Mouse (Mus musculus) left cerebral cortex, adult 8-10 months (tissue): ENCODE results near the gene Prdm16. TPM values are rescaled to one million over a fixed set of nuclear protein-coding genes. Genes with fewer than 3 reads are reported as not detected.
A peak's percentile ranks its signal among the peaks of the same experiment; 100 is the strongest.

ENCODE experiments used
- DNase-seq, 2 experiments: peaks; one replicate each; pipeline ENCODE4 v3.0.0; 2022; ENCODE audit warnings: low spot score in 2 of 2
- total RNA-seq, 4 experiments: library from RNA; stranded (reverse); gene quantifications; 2 replicates each; pipeline ENCODE4 v1.2.4; 2022

Gene Prdm16
- total RNA-seq, 4 experiments from 2014 or later: 9.1 to 11.7 (median 11.2) TPM

DNA sequence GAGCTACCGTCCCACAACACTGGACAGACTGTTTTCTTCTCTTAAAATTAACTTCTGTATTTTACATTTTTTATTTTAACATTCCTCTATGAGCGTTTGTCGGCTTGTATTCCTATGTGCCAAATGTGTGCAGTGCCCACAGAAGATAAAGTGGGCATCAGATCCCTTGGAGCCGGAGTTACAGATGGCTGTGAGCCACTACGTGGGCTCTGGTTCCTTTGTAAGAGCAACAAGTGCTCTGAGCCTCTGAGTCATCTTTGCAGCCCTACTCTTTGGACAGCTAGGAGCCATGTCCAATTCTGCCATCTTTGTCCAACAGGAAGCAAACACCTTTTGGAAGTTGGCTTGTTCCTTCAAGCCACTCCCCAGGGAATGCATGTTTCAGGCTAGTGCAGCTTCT, 78.6 kb downstream of the Prdm16 start:
- DNase-seq: peak in 1 of 2 experiments; percentile 50

DNA sequence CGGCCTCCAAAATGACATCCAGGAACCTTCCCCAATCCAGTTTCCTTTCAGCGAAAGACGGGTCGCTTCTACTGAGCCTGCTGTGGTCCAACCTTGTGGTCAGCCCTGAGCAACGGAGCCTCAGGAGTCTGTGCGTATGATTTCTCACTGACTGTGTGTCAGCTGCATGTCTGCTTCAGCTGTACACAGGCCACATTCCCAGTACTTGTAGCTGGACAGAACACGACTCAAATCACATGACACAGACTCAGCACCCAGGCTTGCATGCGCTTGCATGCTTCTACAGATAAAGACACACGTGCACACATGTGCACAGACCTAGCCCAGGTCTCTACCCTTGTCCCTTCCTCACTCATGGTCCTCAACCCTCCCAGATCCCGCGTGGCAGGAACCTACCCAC, 79.5 kb downstream of the Prdm16 start:
- no peak for DNase-seq

DNA sequence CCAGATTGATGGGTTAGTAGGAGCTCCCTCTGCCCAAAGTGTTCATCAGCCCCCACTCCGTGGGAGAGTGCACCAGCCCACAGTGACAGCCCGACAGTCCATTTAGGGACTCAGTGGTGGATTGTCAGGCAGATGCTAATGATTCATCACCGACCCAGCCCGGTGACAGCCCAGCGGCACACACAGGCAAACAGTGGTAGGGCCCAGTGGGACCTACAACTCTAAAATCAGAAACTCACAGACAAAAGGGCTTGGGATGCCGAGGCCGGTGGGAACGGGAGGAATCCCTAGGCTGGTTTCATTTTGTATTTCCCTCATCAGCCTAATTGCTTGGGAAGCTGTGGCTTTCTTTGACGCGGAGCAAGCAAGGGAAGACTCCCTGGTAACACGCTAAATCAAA, 80.3 kb downstream of the Prdm16 start:
- peak in 1 of 2 experiments; percentile 5 for DNase-seq

DNA sequence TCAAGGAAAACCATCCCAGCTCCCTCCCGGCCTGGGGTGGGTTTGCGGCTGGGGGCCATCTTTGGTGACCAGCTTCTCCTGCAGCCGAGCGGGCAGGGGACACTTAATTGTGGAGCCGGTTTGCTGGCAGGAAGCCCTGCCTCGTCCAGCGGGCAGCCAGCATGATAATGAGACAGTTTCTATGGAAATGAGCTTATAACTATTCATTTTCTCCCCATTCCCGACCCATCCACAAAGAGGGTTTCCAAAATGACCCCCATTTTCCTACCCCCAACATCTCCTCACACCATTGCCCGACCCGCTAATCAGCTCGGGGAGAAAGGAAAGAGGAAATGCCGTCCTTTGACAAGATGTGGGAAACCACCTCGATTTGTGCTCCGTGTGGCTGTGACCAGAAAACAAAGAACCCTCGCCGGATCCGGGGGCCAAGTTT, 86.7 kb downstream of the Prdm16 start:
- peak; percentile 23 to 52 for DNase-seq

DNA sequence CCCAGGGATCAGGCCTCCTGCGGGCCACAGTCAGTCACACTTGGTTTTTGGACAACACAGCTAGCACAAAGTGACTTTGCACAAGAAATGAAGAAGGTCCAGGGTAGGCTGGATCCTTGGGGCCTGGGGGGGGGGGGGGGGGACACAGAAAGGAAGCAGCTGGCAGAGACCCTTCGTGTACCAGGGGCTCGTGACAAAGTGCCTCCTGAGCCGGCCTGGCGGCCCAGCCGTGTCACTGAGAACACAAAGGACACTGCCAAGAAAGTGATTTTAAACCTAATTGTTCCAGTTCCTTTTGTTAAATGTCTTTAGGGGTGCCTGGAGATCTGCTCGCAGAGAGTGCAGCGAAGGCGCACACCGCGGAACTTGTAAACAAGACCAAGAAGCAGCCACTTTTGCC, 87.2 kb downstream of the Prdm16 start:
- no peak for DNase-seq

DNA sequence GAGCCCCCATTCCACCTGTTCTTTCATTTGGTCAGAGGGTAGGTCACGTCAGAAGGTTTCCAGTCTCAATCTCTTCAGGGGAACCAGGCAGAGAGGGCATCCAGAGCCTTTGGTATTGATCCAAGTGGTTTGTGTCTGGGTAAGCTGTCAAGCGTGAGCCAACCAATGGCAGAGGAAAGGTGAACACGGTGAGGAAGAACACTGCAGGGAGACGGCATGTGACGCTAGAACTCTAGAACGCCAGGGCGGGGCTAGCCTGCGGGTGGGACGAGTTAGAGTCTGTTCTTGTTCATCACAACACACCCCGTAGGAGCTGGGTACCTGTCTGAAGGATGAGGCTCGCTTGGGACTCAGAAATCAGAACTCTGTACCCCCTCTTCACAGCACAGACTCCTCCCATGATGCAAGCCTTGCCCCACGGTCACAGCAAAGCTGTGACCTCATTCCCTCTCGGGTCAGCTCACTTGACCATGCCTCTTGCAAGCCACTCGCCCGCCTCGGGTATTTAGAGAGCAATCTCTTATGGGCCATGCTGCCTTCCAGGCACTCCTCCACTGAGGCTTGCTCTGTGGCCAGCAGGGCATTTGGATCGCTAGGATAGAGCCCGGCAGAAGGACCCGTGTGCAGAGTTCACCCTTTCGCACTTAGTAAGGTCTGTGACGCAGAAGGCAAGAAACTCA, 89.4 kb downstream of the Prdm16 start:
- DNase-seq: no peak

DNA sequence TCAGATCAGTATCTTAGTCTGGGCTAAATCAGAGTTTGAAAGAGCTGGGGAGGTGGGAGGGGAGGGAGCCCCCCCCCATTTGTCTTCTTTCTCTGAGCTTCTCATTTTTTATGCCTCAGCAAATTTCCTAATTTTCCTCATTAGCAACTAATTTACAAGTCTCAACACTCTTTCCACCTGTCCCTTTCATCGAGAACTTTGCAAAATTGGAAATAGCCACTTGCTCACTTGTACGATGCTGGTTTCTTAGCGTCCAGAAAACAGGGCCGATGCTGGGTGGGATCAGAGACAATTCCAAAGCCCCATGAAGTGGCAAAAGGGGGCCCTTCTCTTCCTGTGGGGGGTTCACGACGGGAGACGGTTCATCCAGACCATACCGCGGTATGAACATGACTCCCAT, 91.4 kb downstream of the Prdm16 start:
- DNase-seq: peak in 1 of 2 experiments; percentile 15

DNA sequence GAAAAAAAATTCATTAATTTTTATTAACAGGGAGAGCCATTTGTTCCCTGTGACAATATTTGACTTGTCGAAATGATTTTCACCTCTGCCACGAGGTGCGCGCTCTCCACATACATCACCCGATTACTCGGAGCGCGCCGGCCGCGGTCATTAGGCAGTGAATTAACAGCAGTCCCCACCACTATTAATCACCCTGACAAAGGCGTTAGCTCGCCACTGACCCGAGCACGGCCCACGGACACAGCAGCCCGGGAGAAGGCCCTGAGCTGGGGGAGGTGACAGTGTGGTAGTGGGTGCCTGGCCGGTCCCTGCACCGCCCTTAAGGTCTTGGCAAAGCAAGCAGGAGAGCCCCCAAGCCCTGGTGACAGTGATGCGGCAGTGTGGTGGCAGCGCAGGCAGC, 92.8 kb downstream of the Prdm16 start:
- DNase-seq: no peak

DNA sequence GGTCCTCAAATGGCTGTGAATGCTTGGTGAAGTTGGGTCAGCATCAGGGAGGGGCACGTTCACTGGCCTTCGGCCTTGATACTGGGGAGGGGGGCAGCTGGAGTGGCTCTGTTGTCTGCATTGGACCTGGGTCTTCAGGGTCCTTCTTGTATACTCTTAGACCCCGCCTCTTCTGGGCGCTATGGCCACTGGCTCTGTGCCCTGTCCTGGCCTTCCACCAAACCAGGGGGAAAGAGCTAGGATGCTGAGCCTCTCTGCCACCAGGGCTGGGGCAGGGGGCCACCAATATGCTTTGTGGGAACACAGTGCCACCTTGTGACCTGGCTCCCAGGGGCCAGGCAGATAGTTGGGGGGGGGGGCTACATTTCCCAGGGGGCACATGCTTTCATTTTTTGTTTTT, 93.5 kb downstream of the Prdm16 start:
- peak in 1 of 2 experiments; percentile 12 for DNase-seq

DNA sequence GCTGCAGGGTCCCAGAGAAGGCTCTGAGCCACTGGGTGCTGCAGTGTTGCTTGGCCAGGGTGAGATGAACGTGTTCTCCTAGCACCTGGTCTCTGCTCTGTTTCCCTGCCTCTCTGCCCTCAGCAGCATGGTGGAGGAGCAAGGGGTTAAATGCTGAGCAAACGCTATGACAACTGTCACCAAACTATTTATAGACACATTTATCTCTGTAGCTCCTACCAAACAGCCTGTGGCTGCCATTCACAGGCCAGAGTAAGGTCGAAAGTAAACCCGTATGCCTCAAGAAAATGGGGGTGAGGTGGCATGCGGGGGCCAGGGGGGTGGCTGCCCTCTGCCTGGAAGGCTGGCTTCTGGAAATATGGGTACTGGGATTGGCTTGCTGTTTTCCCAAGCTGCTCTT, 94.1 kb downstream of the Prdm16 start:
- DNase-seq: no peak

DNA sequence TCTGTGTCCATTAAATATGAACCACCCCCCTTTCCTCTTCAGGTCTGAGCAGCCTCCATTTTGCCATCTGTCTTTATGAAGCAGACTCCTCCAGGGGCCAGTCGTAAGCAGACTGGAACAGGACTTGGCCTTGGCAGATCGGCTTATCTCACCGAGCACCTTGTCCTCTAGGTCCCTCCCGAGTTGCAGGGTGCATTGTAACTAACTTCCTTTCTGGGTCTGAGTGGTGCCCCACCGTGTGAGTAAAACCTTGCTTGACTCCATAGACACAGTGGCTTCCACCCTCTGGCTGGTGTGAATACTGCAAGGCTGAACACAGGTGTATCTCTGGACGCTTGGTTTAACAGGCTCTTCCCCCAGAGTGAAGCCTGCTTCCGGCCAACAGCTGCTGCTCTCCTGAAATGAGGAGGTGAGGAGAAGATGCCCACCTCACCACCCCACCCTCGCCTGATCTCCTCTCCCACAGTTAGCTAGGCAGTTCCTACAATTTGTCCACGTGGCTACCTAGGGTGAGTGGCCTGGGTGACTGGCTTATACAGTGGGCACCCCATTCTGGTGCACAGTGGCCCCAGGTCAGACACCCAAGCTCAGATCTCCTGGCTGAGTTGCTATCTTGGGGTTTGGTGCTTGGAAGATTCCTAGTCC, 94.9 kb downstream of the Prdm16 start:
- DNase-seq: no peak

DNA sequence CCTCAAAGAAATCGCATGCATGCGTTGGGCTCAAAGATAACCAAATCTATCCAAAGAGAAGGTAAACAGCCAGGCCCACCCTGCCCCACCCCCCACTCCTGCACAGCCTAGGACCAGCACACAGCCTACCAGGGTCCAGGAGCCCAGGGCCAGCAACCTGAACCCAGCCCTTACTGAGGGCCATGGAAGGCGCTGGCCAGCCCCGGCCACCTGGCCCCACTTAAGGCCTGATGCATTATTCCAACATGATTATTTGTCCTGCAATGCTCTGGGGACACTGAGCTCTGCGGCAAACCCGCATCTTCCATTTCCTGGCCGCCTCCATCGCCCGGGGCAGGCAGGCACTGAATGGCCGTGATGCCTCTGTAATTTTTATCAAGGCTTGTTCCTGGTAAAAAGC, 96.0 kb downstream of the Prdm16 start:
- DNase-seq: no peak

DNA sequence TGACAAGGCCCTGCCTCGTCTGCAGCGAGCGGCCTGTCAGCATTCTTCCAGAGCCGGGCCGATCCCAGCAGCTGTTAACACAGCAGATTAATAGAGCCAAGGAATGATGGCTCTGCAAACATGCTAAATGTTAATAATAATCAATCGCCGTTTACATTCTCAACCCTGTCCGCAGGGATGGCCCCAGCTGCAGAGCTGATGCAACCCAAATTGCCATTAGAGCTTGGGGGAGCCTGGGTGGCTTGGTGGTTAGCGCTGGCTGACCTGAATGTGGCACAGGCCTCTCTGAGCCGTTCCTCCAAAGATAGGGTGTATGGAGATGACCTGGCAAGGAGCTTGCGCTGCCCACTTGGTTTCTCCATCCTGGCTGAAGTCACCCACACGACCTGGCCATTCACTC, 97.0 kb downstream of the Prdm16 start:
- no peak for DNase-seq

DNA sequence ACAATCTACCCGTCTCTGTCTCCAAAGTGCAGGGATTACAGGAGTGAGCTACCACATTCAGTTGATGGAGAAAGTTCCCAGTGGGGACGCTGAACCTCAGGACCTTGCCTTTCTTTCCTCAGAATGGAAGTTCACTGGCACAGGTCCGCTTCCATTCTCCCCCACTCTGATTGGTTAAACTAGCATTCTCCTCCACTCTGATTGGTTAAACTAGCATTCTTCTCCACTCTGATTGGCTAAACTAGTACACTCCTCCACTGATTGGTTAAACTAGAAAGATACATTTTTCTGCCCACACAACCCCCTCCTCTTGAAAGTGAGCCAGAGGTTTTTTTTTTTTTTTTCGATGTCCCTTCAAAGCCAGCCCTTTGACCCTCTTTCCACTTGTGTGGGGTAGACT, 97.9 kb downstream of the Prdm16 start:
- no peak for DNase-seq

DNA sequence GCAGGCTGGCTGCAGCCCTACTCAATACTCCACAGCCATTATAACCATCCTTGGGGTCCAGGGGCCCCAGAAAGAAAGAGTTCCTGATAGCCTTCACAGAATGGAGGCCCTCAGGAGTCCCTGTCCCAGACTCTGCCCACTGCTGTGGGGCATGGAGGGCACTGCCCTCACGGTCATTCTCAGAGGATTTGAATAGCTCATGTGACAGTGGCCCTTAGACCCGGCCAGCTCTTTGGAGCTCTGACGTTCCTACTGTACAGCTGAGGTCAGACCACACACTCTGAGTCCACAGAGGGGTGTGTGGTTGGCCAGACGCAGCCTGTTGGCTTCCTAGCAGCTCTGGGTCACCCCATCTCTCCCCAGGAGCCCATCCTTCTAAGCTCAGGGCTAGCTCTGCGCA, 100.6 kb downstream of the Prdm16 start:
- no peak for DNase-seq

DNA sequence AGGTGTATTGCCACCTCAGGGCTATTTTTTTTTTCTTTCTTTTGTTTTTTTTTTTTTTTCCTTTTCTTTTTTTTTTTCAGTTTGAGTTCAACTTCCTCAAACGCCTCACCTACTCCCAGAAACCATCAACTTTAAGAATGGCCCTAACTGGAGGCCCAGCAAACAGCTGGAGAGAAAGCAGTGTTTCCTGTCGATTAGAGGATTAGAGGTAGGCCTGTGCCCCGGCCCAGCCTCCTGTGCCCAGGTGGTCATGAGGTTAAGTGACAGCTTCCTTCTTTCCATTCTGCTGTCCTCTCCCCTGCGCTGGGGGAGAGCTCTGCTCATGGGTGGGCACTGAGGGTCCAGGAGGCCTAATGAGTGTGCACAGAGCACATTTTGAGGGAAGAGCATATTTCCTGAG, 105.3 kb downstream of the Prdm16 start:
- no peak for DNase-seq

DNA sequence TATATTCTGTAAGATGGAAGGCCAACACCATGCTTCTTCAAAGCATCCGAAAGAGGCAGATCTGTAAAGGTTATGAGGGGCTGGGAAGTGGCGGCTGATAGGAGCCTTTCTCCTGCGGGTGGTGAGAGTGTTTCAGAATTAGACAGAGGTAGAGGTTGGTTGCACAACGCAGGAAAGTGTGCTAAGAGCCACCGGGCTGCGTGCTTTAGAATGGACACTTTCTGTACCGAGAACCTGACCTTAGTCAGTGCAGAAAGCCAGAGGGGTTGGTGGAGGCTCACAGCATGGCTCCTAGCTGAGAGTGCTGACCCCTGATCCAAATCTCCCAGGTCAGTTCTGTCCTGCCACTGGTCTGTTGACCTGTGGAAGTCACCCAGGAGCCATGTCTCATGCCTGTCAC, 106.3 kb downstream of the Prdm16 start:
- DNase-seq: no peak

DNA sequence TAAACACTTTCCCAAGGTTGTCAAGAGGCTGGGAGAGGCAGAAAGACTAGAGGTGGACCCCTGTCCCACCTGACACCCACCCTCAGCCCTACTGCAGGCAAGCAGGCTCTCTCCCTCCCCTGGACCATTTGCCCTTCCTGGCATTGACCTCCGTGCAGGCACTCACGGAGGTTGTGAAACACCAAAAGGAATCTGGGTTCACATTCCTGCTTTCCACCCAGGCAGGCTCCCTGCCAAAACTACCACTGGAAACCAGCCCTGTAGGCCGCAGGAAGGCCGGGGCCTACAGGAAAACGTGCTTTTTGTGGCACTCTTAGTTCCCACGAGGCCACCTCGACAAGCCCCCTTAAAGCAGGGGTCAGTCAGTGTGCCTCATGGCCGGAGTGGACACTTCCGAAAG, 109.2 kb downstream of the Prdm16 start:
- no peak for DNase-seq

DNA sequence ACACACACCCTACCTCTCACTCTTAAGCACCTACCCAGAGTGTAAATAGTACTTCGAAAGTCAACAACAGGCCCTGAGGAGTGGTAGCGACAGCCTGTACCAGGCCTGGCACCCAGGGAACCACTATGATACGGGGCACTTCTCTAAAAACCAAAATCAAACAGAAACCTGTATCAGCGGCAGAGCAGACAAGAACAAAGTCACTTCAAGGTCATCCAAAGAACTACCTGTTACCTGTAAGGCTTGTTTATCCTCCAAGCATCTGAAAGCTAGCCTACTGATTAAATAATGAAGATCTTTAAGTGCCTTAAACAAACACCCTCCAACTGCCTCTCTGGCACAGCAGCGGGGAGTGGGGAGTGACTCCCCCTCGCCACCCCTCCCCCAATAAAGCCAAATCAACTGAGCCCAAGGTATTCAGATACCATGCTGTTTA, 110.3 kb downstream of the Prdm16 start:
- no peak for DNase-seq

DNA sequence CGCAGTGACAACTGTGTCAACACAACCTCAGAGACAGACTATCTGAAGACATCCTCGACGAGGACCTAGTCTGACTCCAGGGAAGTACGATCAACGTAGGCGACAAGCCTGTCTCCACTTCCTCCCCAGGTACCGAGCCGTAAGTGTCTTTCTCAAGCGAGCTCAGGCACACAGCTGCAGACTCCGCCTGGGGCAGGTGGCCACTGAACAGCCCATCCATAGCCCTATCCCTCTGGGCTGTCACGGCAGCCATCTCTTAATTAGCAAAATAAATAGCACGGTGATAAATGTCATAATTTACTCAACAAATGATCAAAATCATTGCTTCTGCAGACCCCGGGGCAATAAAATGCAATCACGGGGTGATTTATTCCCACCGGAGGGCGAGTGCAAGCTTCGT, 112.8 kb downstream of the Prdm16 start:
- no peak for DNase-seq

DNA sequence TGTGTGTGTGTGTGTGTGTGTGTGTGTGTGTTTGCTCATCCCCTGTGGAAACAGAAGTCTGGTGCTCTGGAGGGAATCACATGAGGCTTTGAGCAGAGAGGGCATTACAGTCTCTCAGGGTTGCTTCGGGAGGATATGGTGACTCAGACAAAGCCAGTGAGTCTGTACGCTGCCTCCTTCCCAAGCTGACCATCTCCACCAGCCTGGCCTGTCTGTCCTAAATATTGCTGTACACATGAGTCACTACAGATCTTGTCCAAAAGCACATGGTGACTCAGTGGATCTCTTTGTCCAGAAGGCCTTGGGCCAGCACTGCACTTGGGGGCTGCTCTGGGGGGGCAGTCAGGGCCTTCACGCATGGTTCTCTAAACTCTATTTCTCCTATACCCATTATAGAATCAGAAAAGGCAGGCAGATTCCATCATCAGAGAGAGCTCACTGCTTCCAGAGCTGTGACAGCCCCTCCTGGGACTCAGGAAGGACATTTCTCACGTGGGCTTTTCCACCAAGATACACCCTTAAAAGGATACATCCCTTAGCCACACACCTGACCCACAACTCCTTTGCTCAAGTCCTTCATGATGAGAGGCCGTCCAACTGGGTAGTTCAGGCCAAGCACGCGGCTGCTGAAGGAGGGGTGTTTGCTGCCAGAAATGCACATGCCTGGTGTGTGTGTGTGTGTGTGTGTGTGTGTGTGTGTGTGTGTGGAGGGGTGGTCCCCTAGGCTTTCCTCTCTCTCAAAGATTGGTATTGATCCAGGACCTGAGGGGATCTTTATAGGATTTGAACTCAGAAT, 114.6 kb downstream of the Prdm16 start:
- no peak for DNase-seq

DNA sequence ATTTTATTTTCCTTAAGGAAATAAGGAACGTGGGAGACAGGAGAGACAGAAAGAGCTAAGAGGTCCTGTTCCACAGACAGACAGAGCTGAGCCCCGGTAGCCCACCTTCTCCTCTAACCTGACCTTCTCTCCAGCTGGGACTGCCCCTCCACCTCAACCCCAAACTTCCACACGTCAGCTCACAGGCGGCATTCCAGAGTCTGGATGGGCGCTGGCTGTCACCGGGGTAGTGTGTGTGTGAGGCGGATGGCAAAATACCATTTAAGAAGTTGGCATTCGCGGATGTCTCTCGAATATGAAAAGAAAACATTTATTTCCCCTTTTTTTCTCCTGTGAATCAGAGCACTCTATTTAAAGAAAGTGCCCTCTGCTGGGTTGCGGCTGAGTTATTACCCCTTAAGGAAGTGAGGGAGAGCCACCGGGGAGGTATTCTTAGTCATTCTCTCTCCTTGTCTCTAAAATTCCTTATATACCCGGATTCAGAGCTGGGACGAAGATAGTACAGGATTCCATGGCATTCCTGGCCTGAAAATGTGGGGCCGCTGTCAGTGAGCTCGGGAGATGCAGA, 117.1 kb downstream of the Prdm16 start:
- no peak for DNase-seq
